Mouse (Mus musculus) midbrain, embryonic 16.5 days (tissue): ENCODE data around the gene Ccdc91. TPM values are rescaled to one million over a fixed set of nuclear protein-coding genes. Genes with fewer than 3 reads are reported as not detected.

ENCODE experiments used
- ATAC-seq: fragments of 200-750 bp; cut with Nextera tagmentation; 2 replicates; pipeline ENCODE4 v1.8.0; 2017; ENCODE audit warnings: moderate TSS enrichment
- H3K27ac ChIP-seq: fragments of 300-500 bp; sonication (generic); 2 replicates; pipeline ENCODE4 v1.5.1; 2014; ENCODE audit warnings: mild to moderate bottlenecking, low read length, mixed read lengths
- H3K27me3 ChIP-seq: fragments of 300-500 bp; sonication (generic); 2 replicates; pipeline ENCODE4 v1.6.1; 2014; ENCODE audit warnings: low read depth, low read length, mixed read lengths; ENCODE audit not compliant: control insufficient read depth, insufficient read depth
- H3K36me3 ChIP-seq: fragments of 300-500 bp; sonication (generic); 2 replicates; pipeline ENCODE4 v1.6.1; 2014; ENCODE audit warnings: mild to moderate bottlenecking, low read length, moderate library complexity, mixed read lengths; ENCODE audit not compliant: control insufficient read depth, insufficient read depth
- H3K4me1 ChIP-seq: fragments of 300-500 bp; sonication (generic); 2 replicates; pipeline ENCODE4 v1.6.1; 2014; ENCODE audit warnings: mild to moderate bottlenecking, low read length, mixed read lengths; ENCODE audit not compliant: control insufficient read depth, insufficient read depth
- H3K4me2 ChIP-seq: fragments of 300-500 bp; sonication (generic); 2 replicates; pipeline ENCODE4 v1.6.1; 2014; ENCODE audit warnings: mild to moderate bottlenecking, low read length, mixed read lengths
- H3K4me3 ChIP-seq: fragments of 300-500 bp; sonication (generic); 2 replicates; pipeline ENCODE4 v1.5.1; 2014; ENCODE audit warnings: low read depth, mild to moderate bottlenecking, low read length, moderate library complexity, mixed read lengths
- H3K9ac ChIP-seq: fragments of 300-500 bp; sonication (generic); 2 replicates; pipeline ENCODE4 v1.6.1; 2014; ENCODE audit warnings: low read depth, low read length, mixed read lengths
- H3K9me3 ChIP-seq: fragments of 300-500 bp; sonication (generic); replicated peaks from 2 replicates; pipeline ENCODE4 v1.6.1; 2014; ENCODE audit warnings: mild to moderate bottlenecking, low read length, mixed read lengths; ENCODE audit not compliant: control insufficient read depth, poor library complexity, severe bottlenecking
- WGBS: fragments of 180-500 bp; shearing (Covaris S2); extraction: QIAGEN DNeasy Blood & Tissue Kit; methylation state at CpG from one replicate; pipeline ENCODE4 v1.1.7; 2014; 5-methylcytosine and 5-hydroxymethylcytosine counted together
- polyA plus RNA-seq: library from polyadenylated mRNA; unstranded; fragments of >200 nt; fragmentation: Nextera tagmentation; extraction: Ambion mirVana; gene quantifications from 2 replicates; pipeline ENCODE4 v1.2.1, GENCODE M21; 2015

The Ccdc91 gene
- polyA plus RNA-seq, 1 experiment from 2014 or later: 48.7 TPM

GRCm38 (mm10) chr6:147606666-147607065, 131.0 kb downstream of the Ccdc91 start:
- Histone ChIP-seq H3K27ac (no peak overlapping the region), H3K36me3 (no peaks in the 10 kb centered on the region), H3K27me3 (no peaks in the 10 kb centered on the region), H3K4me2 (no peak overlapping the region), H3K9ac (no peak overlapping the region), H3K9me3 (no peaks in the 10 kb centered on the region), H3K4me1 (no peaks in the 10 kb centered on the region), H3K4me3 (no peak overlapping the region)
- WGBS: 88% methylated on average over 10 of the region's 10 CpGs
- no peak for ATAC-seq

- no peak for ATAC-seq
- Histone ChIP-seq H3K4me2 (no peak overlapping the region), H3K36me3 (no peaks in the 10 kb centered on the region), H3K9ac (no peak overlapping the region), H3K4me3 (no peak overlapping the region), H3K27me3 (no peaks in the 10 kb centered on the region), H3K27ac (no peak overlapping the region), H3K9me3 (no peaks in the 10 kb centered on the region), H3K4me1 (no peaks in the 10 kb centered on the region)
- 52% methylated on average over 6 of the region's 6 CpGs for WGBS
These were observed 132.0 kb downstream of the Ccdc91 start for GRCm38 (mm10) chr6:147607613-147608012.

- Histone ChIP-seq H3K9ac (no peak overlapping the region), H3K4me1 (no peaks in the 10 kb centered on the region; the same call in 1 of the 2 replicates), H3K27ac (no peak overlapping the region), H3K27me3 (no peaks in the 10 kb centered on the region), H3K4me2 (no peak overlapping the region), H3K36me3 (0 out of 2 replicates have a peak, but pooled peaks cover 2% of the 10 kb centered on the region), H3K9me3 (no peaks in the 10 kb centered on the region), H3K4me3 (no peak overlapping the region)
- no peak for ATAC-seq
- WGBS: 81% methylated on average over 2 of the region's 2 CpGs
These were observed 139.7 kb downstream of the Ccdc91 start for GRCm38 (mm10) chr6:147615306-147615705.

- H3K36me3 ChIP-seq: no peaks in the 10 kb centered on the region
- 86% methylated on average over 3 of the region's 3 CpGs for WGBS
- no peak overlapping the region for H3K4me2 ChIP-seq
- no peaks in the 10 kb centered on the region for H3K9me3 ChIP-seq
- H3K4me3 ChIP-seq: no peak overlapping the region
- H3K27ac ChIP-seq: no peak overlapping the region
- H3K27me3 ChIP-seq: no peaks in the 10 kb centered on the region
- H3K4me1 ChIP-seq: no peaks in the 10 kb centered on the region
- ATAC-seq: no peak
- no peak overlapping the region for H3K9ac ChIP-seq
These were observed 147.5 kb downstream of the Ccdc91 start for GRCm38 (mm10) chr6:147623142-147623541.

GRCm38 (mm10) chr6:147636464-147636863, 160.8 kb downstream of the Ccdc91 start:
- no peak overlapping the region for H3K9ac ChIP-seq
- no peaks in the 10 kb centered on the region for H3K27me3 ChIP-seq
- H3K4me3 ChIP-seq: no peak overlapping the region
- 87% methylated on average over 5 of the region's 5 CpGs for WGBS
- no peak overlapping the region for H3K4me2 ChIP-seq
- no peaks in the 10 kb centered on the region for H3K9me3 ChIP-seq
- no peak for ATAC-seq
- H3K36me3 ChIP-seq: no peaks in the 10 kb centered on the region
- no peaks in the 10 kb centered on the region for H3K4me1 ChIP-seq
- no peak overlapping the region for H3K27ac ChIP-seq

GRCm38 (mm10) chr6:147643875-147644274, 168.2 kb downstream of the Ccdc91 start:
- Histone ChIP-seq H3K9ac (no peak overlapping the region), H3K9me3 (no peaks in the 10 kb centered on the region), H3K4me2 (no peak overlapping the region), H3K27me3 (no peaks in the 10 kb centered on the region), H3K4me1 (no peaks in the 10 kb centered on the region), H3K27ac (no peak overlapping the region), H3K4me3 (no peak overlapping the region), H3K36me3 (no peaks in the 10 kb centered on the region)
- ATAC-seq: no peak
- WGBS: 87% methylated on average over 7 of the region's 7 CpGs

- Histone ChIP-seq H3K27ac (no peak overlapping the region), H3K9me3 (no peaks in the 10 kb centered on the region), H3K4me3 (no peak overlapping the region), H3K4me2 (no peak overlapping the region), H3K4me1 (no peaks in the 10 kb centered on the region), H3K36me3 (no peaks in the 10 kb centered on the region), H3K9ac (no peak overlapping the region), H3K27me3 (no peaks in the 10 kb centered on the region)
- no peak for ATAC-seq
These were observed 168.8 kb downstream of the Ccdc91 start for GRCm38 (mm10) chr6:147644391-147644790.

GRCm38 (mm10) chr6:147646401-147646968, 170.9 kb downstream of the Ccdc91 start:
- Histone ChIP-seq H3K9me3 (no peaks in the 10 kb centered on the region), H3K4me3 (no peak overlapping the region), H3K4me2 (no peak overlapping the region), H3K4me1 (no peaks in the 10 kb centered on the region), H3K36me3 (no peaks in the 10 kb centered on the region), H3K27ac (no peak overlapping the region), H3K27me3 (no peaks in the 10 kb centered on the region), H3K9ac (no peak overlapping the region)
- ATAC-seq: no peak
- WGBS: 89% methylated on average over 11 of the region's 11 CpGs

- Histone ChIP-seq H3K9me3 (no peaks in the 10 kb centered on the region), H3K27me3 (no peaks in the 10 kb centered on the region), H3K36me3 (no peaks in the 10 kb centered on the region), H3K4me1 (no peaks in the 10 kb centered on the region), H3K4me3 (no peak overlapping the region), H3K9ac (no peak overlapping the region), H3K27ac (no peak overlapping the region), H3K4me2 (no peak overlapping the region)
- no peak for ATAC-seq
These were observed 182.4 kb downstream of the Ccdc91 start for GRCm38 (mm10) chr6:147658025-147658424.
